Mouse (Mus musculus): ENCODE measurements at regions not wholly inside any gene's neighbourhood (a gene's known extent, or its start where the extent isn't known, plus 50 kb on each side); places are given as distances from the start of the nearest gene placed in this dataset.

GRCm38 (mm10) chr8:127847332-127848018, 510.9 kb upstream of the Nrp1 start:
- Histone ChIP-seq H3K36me3 (ENCODE audit: control insufficient read depth, insufficient read depth, low read length) (no peaks in the 10 kb centered on the region), H3K4me3 (replicated peaks; ENCODE audit: low read length) (no peak overlapping the region), H3K9ac (ENCODE audit: low read length) (no peak overlapping the region), H3K27ac (ENCODE audit: low read length) (0 out of 2 replicates have a peak overlapping the region, but pooled peaks have one; percentile 20), H3K4me2 (ENCODE audit: low read depth, low read length) (no peak overlapping the region), H3K4me1 (ENCODE audit: control insufficient read depth, insufficient read depth, low read length) (no peaks in the 10 kb centered on the region), H3K27me3 (ENCODE audit: control insufficient read depth, insufficient read depth, low read length) (no peaks in the 10 kb centered on the region), H3K9me3 (replicated peaks; ENCODE audit: control insufficient read depth, low read length) (no peaks in the 10 kb centered on the region)
- 62% methylated on average over 9 of the region's 9 CpGs for WGBS
- ATAC-seq (ENCODE audit: insufficient read depth, low FRiP score): no peak

GRCm38 (mm10) chr8:127849926-127850325, 508.5 kb upstream of the Nrp1 start:
- no peak overlapping the region for H3K4me3 ChIP-seq (replicated peaks; ENCODE audit: low read length)
- ATAC-seq (ENCODE audit: insufficient read depth, low FRiP score): no peak
- H3K4me1 ChIP-seq (ENCODE audit: control insufficient read depth, insufficient read depth, low read length): no peaks in the 10 kb centered on the region
- H3K36me3 ChIP-seq (ENCODE audit: control insufficient read depth, insufficient read depth, low read length): no peaks in the 10 kb centered on the region
- H3K9ac ChIP-seq (ENCODE audit: low read length): no peak overlapping the region
- H3K9me3 ChIP-seq (replicated peaks; ENCODE audit: control insufficient read depth, low read length): no peaks in the 10 kb centered on the region
- no peak overlapping the region for H3K27ac ChIP-seq (ENCODE audit: low read length)
- H3K4me2 ChIP-seq (ENCODE audit: low read depth, low read length): no peak overlapping the region
- H3K27me3 ChIP-seq (ENCODE audit: control insufficient read depth, insufficient read depth, low read length): no peaks in the 10 kb centered on the region

- peak; percentile 91 for ATAC-seq (ENCODE audit: insufficient read depth, low FRiP score)
- Histone ChIP-seq H3K9ac (ENCODE audit: low read length) (no peak overlapping the region), H3K36me3 (ENCODE audit: control insufficient read depth, insufficient read depth, low read length) (no peaks in the 10 kb centered on the region), H3K27ac (ENCODE audit: low read length) (peak overlapping the region; percentile 71), H3K4me2 (ENCODE audit: low read depth, low read length) (no peak overlapping the region), H3K4me1 (ENCODE audit: control insufficient read depth, insufficient read depth, low read length) (peaks cover 8% of the 10 kb centered on the region), H3K9me3 (replicated peaks; ENCODE audit: control insufficient read depth, low read length) (no peaks in the 10 kb centered on the region), H3K27me3 (ENCODE audit: control insufficient read depth, insufficient read depth, low read length) (no peaks in the 10 kb centered on the region), H3K4me3 (replicated peaks; ENCODE audit: low read length) (no peak overlapping the region)
- 22% methylated on average over 4 of the region's 4 CpGs for WGBS
Measured at GRCm38 (mm10) chr8:127855653-127856300, 502.6 kb upstream of the Nrp1 start.

- Histone ChIP-seq H3K27ac (ENCODE audit: low read length) (peak overlapping the region; percentile 71), H3K9ac (ENCODE audit: low read length) (no peak overlapping the region), H3K4me2 (ENCODE audit: low read depth, low read length) (no peak overlapping the region), H3K36me3 (ENCODE audit: control insufficient read depth, insufficient read depth, low read length) (no peaks in the 10 kb centered on the region), H3K9me3 (replicated peaks; ENCODE audit: control insufficient read depth, low read length) (no peaks in the 10 kb centered on the region), H3K4me3 (replicated peaks; ENCODE audit: low read length) (no peak overlapping the region), H3K4me1 (ENCODE audit: control insufficient read depth, insufficient read depth, low read length) (peaks cover 8% of the 10 kb centered on the region), H3K27me3 (ENCODE audit: control insufficient read depth, insufficient read depth, low read length) (no peaks in the 10 kb centered on the region)
- ATAC-seq (ENCODE audit: insufficient read depth, low FRiP score): no peak
- WGBS: 27% methylated on average over 5 of the region's 5 CpGs
Measured at GRCm38 (mm10) chr8:127856351-127857135, 501.9 kb upstream of the Nrp1 start.

- no peak for ATAC-seq (ENCODE audit: insufficient read depth, low FRiP score)
Measured at GRCm38 (mm10) chr8:127859036-127859435, 499.4 kb upstream of the Nrp1 start.

GRCm38 (mm10) chr8:127860376-127860775, 498.0 kb upstream of the Nrp1 start:
- H3K4me2 ChIP-seq (ENCODE audit: low read depth, low read length): no peak overlapping the region
- H3K27me3 ChIP-seq (ENCODE audit: control insufficient read depth, insufficient read depth, low read length): no peaks in the 10 kb centered on the region
- no peak overlapping the region for H3K27ac ChIP-seq (ENCODE audit: low read length)
- H3K9me3 ChIP-seq (replicated peaks; ENCODE audit: control insufficient read depth, low read length): no peaks in the 10 kb centered on the region
- H3K36me3 ChIP-seq (ENCODE audit: control insufficient read depth, insufficient read depth, low read length): no peaks in the 10 kb centered on the region
- H3K4me3 ChIP-seq (replicated peaks; ENCODE audit: low read length): no peak overlapping the region
- peaks cover 8% of the 10 kb centered on the region for H3K4me1 ChIP-seq (ENCODE audit: control insufficient read depth, insufficient read depth, low read length)
- no peak for ATAC-seq (ENCODE audit: insufficient read depth, low FRiP score)
- H3K9ac ChIP-seq (ENCODE audit: low read length): no peak overlapping the region
- 88% methylated on average over 3 of the region's 3 CpGs for WGBS

More at GRCm38 (mm10) chr8:127859036-127859435, 499.4 kb upstream of the Nrp1 start:
- Histone ChIP-seq H3K4me3 (replicated peaks; ENCODE audit: low read length) (no peak overlapping the region), H3K4me1 (ENCODE audit: control insufficient read depth, insufficient read depth, low read length) (peaks cover 8% of the 10 kb centered on the region), H3K36me3 (ENCODE audit: control insufficient read depth, insufficient read depth, low read length) (no peaks in the 10 kb centered on the region), H3K4me2 (ENCODE audit: low read depth, low read length) (no peak overlapping the region), H3K27ac (ENCODE audit: low read length) (no peak overlapping the region), H3K9ac (ENCODE audit: low read length) (no peak overlapping the region), H3K9me3 (replicated peaks; ENCODE audit: control insufficient read depth, low read length) (no peaks in the 10 kb centered on the region), H3K27me3 (ENCODE audit: control insufficient read depth, insufficient read depth, low read length) (no peaks in the 10 kb centered on the region)
- WGBS: 87% methylated on average over 3 of the region's 3 CpGs

- ATAC-seq (ENCODE audit: insufficient read depth, low FRiP score): no peak
- no peaks in the 10 kb centered on the region for H3K9me3 ChIP-seq (replicated peaks; ENCODE audit: control insufficient read depth, low read length)
- no peak overlapping the region for H3K4me3 ChIP-seq (replicated peaks; ENCODE audit: low read length)
- H3K27me3 ChIP-seq (ENCODE audit: control insufficient read depth, insufficient read depth, low read length): no peaks in the 10 kb centered on the region
- no peaks in the 10 kb centered on the region for H3K36me3 ChIP-seq (ENCODE audit: control insufficient read depth, insufficient read depth, low read length)
- H3K9ac ChIP-seq (ENCODE audit: low read length): no peak overlapping the region
- no peak overlapping the region for H3K4me2 ChIP-seq (ENCODE audit: low read depth, low read length)
- H3K4me1 ChIP-seq (ENCODE audit: control insufficient read depth, insufficient read depth, low read length): peaks cover 8% of the 10 kb centered on the region
- no peak overlapping the region for H3K27ac ChIP-seq (ENCODE audit: low read length)
- 54% methylated on average over 3 of the region's 3 CpGs for WGBS
Measured at GRCm38 (mm10) chr8:127860891-127861290, 497.5 kb upstream of the Nrp1 start.

GRCm38 (mm10) chr8:127884641-127885040, 473.8 kb upstream of the Nrp1 start:
- WGBS: 84% methylated on average over 1 of the region's 1 CpGs
- ATAC-seq (ENCODE audit: insufficient read depth, low FRiP score): no peak

GRCm38 (mm10) chr8:127885211-127885610, 473.2 kb upstream of the Nrp1 start:
- H3K4me3 ChIP-seq (replicated peaks; ENCODE audit: low read length): no peak overlapping the region
- 85% methylated on average over 3 of the region's 3 CpGs for WGBS

More at GRCm38 (mm10) chr8:127884641-127885040, 473.8 kb upstream of the Nrp1 start:
- no peak overlapping the region for H3K27ac ChIP-seq (ENCODE audit: low read length)
- H3K4me3 ChIP-seq (replicated peaks; ENCODE audit: low read length): no peak overlapping the region
- H3K36me3 ChIP-seq (ENCODE audit: control insufficient read depth, insufficient read depth, low read length): no peaks in the 10 kb centered on the region
- no peaks in the 10 kb centered on the region for H3K4me1 ChIP-seq (ENCODE audit: control insufficient read depth, insufficient read depth, low read length)
- H3K9ac ChIP-seq (ENCODE audit: low read length): no peak overlapping the region
- H3K9me3 ChIP-seq (replicated peaks; ENCODE audit: control insufficient read depth, low read length): no peaks in the 10 kb centered on the region
- H3K4me2 ChIP-seq (ENCODE audit: low read depth, low read length): no peak overlapping the region
- H3K27me3 ChIP-seq (ENCODE audit: control insufficient read depth, insufficient read depth, low read length): no peaks in the 10 kb centered on the region

More at GRCm38 (mm10) chr8:127885211-127885610, 473.2 kb upstream of the Nrp1 start:
- H3K4me1 ChIP-seq (ENCODE audit: control insufficient read depth, insufficient read depth, low read length): no peaks in the 10 kb centered on the region
- no peak for ATAC-seq (ENCODE audit: insufficient read depth, low FRiP score)
- H3K9me3 ChIP-seq (replicated peaks; ENCODE audit: control insufficient read depth, low read length): no peaks in the 10 kb centered on the region
- no peaks in the 10 kb centered on the region for H3K27me3 ChIP-seq (ENCODE audit: control insufficient read depth, insufficient read depth, low read length)
- no peak overlapping the region for H3K4me2 ChIP-seq (ENCODE audit: low read depth, low read length)
- H3K9ac ChIP-seq (ENCODE audit: low read length): no peak overlapping the region
- no peak overlapping the region for H3K27ac ChIP-seq (ENCODE audit: low read length)
- H3K36me3 ChIP-seq (ENCODE audit: control insufficient read depth, insufficient read depth, low read length): no peaks in the 10 kb centered on the region

Data from stomach, embryonic 16.5 days (tissue).